Mouse (Mus musculus) telencephalon, adult 2 months (tissue): ENCODE data around the gene Rab11fip4.

Experiments
- DNase-seq: peaks from one replicate; pipeline ENCODE4 v3.0.0-alpha.2; 2011; ENCODE audit warnings: low read depth, low spot score

Rab11fip4 gene

DNA sequence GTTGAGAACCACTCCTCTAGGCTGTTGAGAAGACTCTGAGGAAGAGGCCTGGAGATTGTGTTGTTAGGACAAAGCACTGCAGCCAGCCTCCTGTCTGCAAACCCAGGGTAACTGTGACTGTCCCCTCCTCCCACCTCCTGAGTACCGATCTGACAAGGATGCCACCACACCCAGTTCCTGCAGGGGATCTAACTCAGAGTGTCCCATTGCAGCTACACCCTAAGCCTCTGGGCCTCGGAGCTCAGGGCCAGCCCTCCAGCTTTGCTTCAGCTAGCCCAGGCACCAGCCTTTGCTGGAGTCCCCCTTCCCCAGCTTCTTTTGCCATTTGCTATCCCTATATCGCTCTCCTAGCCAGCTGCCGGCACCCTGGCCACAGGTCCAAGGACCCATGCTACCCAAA lies 22.7 kb downstream of the Rab11fip4 start:
- no peak for DNase-seq

DNA sequence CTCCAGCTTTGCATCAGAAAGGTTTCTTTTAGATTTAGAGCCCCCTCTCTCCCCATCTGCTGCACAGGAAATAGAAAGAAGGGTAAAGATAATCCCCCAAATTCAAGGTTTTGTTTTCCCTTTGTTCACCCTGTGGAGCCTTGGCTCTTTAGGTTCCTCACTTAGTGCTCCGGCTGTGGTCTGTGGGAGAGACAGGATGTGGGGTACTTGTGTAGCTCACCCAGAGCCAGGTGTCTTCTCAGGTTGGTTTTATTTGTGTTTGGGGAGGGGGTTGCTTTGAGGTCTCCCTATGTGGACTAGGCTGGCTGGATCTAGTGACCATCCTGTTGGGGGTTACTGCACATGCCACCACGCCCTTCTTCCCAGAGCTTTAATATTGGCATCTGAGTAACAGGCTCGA lies 23.9 kb downstream of the Rab11fip4 start:
- no peak for DNase-seq

DNA sequence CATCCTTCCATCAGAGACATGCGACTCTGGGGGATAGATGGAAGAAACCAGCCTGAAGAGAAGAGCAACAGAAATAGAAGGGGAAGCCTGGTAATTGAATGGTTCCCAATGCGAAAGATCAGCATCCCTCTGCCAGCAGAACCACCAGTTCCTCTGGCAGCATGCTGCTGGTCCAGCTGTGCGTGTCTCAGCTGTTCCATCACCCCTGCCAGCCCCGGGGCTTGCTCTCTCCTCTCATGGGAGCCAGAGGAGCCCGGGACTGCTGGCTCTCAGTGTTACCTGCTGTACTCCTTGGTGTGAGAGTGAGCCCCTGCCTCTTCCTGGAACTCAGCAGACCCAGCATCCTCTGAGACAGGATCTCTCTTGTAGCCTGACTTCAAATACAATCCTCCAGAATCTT lies 24.9 kb downstream of the Rab11fip4 start:
- no peak for DNase-seq

DNA sequence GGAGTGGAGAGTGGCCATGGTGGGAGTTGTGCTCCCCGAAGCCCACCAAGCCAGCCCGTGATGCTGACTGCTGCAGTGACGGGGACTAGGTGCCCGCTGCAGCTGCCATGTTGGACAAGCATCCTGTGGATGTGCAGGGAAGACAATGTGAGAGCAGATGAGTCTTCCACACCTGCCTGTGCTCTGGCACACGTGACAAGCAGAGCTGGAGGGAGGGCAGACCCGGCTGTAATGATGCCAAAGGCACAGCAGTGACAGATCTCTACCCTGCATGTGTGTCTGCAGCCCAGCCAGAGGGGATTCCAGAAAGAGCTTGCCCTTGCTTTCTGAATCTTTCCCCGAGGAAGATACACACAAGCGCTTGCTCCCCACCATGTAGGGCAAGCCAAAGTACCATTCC lies 27.0 kb downstream of the Rab11fip4 start:
- no peak for DNase-seq

DNA sequence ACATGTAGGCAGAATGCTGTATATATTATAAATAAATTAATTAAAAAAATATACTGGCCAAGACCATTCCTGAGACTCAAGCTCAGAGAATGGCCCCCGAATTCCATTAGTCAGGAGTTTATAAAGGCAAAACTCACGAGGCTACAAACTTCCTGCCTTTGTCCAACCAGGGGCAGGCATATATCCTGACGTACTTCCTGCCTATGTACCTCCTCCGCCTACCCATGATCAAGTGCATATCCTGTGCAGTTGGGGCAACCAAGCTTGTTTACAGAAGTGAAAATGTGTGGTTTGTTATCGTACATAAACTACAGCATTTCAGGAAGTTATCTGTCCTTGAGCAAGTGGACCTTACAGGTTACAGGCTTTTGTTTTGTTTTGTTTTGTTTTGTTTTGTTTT lies 32.0 kb downstream of the Rab11fip4 start:
- no peak for DNase-seq

DNA sequence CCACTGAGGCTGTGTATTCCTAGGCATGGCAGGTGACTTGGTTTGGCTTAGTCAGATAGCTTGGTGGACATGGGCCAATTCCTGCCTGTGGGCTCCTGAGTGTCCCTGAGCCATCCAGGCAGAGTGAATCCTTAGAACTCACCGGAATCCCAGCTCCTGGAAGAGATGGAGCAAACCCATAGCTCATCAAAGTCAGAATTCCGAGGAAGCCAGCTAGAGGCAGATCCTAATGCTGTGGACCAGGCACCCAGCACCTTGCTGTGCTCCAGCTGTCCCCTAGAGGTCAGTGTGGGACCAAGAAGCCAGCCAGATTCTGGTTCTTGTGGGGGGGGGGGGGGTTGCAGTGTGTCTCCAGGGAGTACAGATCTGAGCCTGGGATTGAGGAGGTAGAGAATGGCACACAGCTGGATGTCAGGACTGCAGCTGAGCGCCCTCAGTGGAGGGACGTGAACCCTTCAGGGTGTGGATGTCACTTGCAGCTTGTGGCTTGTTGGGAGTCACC lies 33.8 kb downstream of the Rab11fip4 start:
- DNase-seq, result no peak

DNA sequence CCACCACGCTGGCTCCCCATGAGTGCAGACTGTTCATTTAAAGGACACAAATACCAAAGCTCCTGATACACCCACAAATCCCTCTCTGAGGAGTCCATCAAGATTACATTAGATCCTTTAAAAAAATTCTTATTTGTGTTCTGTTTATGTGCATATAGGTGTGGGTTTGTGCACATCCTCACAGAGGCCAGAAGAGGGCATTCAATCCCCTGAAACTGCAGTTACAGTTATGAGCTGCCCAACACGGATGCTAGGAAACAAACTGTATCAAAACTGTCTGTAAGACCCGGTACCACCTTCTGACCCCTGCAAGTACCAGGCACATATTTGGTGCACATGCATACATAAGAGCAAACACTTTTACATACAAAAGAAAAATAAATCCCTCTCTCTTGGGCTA lies 37.7 kb downstream of the Rab11fip4 start:
- DNase-seq, result no peak

DNA sequence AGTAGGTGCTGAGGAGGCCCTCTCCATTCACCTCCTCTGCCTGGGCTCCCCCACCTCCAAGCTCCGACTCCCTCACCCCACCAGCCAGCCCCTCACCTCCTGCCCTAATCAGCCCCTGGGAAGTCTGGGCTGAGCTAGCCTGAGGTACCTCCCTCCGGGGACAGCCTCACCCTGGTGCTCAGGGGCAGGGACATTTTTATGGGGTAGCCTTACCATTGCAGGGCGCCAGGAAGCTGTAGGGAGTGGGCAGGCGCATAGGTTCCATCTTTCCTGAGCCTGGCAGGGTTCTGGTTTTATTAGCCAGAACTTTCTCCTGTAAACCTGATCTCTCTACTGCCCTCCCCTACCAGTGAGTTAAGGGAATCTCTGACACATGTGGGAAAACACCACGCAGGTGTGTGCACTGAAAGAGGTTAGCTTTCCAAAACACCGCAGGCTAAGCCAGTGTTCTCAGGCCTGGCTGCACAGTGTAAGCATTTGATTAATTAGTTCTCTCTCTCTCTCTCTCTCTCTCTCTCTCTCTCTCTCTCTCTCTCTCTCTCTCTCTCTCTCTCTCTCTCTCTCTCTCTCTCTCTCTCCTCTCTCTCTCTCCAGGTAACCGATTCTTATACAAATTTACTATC lies 38.9 kb downstream of the Rab11fip4 start:
- no peak for DNase-seq

DNA sequence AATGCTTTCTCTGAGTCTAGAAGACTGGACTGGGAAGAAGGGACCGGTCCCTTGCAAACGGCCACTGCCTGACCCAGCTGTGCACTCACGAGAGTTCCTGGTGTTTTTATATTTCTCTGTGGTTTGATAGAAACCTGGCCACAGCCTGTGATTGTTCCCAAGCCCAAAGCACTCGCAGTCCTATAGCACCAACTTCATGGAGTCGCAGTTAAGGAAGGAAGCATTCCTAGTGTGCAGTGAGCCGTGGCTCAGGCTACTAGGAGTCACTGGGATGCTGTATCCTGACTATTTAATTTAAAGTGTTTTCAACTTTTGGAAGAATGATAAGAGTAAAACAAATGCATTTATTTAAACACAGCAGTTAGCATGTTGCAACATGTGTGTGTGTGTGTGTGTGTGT lies 39.5 kb downstream of the Rab11fip4 start:
- DNase-seq, result no peak

DNA sequence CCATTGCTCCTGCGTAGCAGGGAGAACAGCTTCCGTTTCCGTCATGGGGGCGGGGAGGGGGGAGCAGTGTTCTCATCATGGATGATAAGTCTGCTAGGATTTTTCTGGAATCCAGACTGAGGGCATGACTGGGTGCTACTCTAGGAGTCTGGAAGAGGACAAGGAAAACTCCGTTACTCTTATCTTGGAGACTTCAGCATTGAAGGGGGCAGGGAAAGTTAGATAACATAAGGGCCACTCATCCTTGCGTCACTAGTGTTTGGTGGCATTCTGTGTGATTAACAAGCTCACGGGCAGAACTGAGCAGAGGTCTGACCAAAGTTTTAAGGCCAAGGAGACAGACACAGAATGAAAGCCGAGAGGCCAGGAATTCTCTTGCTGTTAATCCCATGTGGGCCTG lies 42.4 kb downstream of the Rab11fip4 start:
- no peak for DNase-seq

DNA sequence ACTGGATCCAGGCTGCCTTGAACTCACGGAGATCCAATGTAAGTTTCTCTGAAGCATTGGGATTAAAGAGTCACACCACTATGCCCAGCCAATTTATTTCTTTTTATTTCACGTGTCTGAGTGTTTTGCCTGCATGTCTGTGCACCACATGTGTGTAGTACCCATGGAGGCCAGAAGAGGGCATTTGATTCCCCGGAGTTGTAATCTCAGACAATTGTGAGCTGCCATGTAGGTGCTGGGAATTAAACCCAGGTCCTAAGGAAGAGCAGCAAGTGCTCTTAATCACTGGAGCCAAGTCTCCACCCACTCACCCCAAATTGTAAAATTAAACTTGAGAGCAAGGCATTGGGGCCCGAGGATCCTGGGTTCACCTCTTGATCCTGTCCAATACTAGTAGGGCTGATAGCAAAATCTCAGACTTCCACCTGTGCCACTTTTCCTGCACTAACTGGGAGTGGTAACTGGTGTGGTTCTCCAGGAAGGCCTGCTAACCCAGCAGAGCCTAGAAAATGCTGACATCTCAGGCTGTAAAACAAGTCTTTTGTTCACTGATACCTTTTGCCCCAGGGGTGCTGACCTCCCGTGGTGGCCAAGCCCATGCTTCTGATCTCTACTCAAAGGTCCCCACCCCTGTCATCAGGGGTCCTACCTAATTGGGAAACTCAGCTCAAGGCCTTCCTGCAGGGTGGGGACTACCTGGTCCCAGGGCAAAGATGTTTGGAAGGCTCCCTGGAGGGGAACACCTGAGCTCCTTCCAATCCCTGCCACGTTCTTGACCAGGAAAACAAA lies 44.8 kb downstream of the Rab11fip4 start:
- DNase-seq, result no peak

DNA sequence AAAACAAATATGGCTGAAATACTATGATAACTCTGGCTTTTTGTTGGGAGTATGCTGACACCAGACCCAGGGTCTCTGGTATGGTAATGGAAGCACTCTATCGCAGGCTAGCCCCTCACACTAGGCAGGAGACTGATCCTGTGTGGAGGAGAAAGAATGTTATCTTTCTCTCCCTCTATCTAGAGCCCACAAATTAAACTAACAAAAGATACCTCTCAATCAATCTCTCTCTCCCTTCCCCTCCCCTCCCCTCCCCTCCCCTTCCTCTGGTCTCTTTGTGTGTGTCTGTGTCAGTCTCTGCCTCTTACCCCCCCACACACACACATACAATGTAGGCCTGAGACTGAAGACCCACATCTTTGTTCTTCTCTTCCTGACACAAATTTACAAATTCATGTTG lies 45.5 kb downstream of the Rab11fip4 start:
- DNase-seq, result no peak

DNA sequence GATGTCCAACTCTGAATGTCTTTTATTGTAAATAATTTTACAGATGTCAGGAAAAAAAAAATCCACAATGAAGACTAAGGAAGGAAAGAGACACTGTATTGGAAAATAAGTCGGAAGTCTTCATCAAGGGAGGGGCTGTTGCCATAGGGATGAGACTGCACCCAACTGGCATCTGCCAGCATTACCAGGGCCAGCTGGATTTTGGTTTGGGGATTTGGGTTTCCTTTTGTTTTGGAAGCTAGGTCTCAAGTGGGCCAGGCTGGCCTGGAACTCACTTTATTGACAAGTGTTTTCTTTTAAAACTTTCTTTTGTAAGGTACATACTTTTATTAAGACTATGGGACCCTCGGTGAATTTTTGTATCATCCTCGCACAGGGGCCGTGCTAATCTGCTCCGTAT lies 47.7 kb downstream of the Rab11fip4 start:
- no peak for DNase-seq

DNA sequence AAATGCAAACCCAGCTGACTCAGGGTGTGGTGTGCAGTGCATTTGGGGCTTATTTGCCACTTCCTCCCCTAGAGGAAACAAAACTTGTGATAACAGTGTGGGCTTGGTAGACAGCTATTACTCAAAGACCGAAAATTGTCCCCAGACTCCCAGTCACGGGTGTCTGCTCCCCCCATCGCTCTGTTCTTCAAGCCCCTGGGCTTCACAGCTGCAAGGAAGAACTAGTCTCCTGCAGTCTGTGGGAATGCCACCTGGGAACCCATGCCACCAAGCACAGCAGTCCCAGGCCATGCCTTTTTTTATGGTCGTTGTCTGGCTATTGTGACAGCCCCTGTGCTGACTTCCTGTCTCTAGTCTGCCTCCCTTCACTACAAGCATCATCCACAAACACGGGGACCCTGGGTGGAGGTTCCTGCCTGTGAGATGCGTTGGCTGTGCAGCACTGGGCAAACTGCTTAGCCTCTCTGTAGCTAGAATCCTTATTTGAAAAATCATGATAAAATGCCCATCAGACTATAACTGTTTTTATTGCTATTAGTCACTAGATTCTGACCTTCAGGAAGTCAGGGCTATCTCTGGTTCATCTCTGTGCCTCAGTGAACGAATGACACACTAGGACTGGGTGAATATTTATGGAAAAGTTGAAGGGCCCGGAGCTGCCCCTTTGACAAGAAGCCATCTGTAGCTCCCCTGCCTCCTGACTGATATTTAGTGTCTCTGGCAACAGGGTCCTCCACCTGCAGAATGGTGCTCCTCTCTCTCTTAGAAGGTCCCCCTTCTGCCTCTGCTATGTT lies 50.1 kb downstream of the Rab11fip4 start:
- DNase-seq, result no peak

DNA sequence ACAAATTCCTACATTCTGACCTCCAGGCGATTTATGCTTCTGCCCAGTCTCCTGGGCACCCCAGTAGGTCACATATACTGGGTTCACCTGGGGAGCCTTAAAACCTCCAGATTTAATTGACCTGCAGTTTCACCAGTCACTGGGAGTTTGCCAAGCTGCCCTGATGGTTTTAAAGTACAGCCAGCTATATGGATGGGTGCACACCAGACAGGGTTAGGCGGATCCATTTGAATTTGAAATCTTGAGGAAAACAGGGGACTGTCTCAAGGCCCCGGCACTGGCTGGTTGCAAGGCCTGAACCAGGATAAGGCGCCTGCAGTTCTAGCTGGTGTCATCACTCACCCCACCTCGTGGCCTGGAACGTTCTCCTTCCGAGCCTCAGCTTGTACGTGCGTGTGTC lies 52.7 kb downstream of the Rab11fip4 start:
- no peak for DNase-seq

DNA sequence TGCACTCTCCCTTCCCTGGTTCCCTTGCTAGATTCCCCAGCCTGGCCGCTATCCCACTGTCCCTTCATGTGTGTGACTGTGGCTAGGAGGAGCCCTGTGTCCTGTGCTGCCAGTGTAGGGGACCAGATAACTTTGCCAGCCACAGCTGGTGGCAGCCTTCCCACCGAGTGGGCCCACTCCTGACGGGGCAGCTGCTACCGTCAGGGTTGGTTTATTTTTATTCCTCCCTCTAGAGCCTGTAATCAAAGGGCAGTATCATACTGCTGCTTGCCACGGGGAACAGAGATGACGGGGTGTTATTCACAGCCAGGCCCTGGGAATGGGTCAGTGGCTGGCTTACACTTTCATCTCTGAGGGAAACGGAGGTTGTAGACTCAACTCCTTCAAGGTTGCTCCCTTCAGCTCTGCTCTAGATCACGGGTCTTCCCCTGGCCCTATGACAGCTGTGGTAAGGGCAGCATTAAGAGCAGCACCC lies 53.7 kb downstream of the Rab11fip4 start:
- no peak for DNase-seq

DNA sequence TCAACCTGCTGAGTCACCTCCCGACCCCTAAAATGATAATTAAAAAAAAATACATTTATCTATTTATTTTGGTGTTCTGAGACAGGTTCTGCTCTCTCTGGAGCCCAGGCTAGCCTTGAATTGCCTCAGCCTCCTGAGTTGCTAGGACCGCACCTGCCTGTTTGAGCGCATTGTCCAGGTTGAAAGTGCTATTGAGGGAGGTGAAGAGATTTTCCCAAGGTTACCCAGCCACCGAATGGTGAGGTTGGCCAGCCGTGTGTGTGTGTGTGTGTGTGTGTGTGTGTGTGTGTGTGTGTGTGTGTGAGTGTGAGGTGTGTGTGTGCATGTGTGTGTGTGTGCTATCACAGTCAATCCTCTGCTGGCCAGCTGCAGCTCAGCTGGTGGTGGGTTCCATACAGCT lies 55.0 kb downstream of the Rab11fip4 start:
- no peak for DNase-seq

DNA sequence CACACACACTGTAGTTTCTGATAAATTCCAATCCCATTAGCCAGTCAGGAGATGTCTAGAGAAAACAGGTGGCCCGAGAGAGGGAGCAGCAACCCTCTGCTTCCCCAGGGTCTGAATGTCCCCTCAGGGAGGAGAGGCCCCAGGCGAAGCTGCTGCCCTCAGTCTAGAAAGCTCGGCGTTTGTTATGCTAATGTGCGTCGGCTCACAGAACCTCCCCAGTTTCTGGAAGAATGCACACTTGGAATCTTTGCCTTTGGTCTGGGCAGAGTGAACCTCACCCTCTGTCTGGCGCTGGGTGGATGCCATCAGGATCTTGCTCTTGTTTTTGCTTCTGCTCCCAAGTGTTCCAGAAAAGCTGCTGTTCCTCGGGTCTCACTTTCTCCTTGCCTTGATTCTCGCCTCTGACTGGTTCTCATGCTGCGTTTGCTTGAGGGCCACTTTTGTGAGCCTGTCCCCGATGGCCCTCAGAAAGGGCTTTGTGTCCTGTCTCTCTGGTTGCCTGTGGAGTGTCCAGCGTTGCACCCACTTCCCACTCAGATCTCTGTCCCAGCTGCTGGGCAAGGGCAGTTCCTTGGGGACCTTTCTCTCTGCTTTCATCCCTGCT lies 55.6 kb downstream of the Rab11fip4 start:
- no peak for DNase-seq

DNA sequence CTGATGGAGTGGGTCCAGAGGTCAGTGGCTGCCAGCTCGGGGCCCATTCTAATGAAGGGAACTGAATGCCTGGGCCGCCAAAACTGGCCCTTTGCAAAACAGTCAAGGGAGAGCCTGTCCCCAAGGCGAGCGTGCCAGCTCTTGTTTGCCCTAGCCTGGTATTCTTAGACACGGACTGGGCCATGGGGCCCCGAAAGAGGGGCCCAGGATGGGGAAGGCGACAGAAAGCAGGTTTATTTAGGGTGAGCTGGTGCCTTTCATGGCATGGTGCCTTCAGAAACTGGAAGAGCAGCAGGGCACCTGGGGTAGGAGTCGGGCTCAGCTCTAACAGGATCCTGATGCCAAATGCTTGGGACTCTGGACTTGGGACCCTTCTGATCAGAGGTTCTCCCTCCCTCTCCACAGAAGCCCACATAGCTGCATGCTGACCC lies 56.1 kb downstream of the Rab11fip4 start:
- no peak for DNase-seq

DNA sequence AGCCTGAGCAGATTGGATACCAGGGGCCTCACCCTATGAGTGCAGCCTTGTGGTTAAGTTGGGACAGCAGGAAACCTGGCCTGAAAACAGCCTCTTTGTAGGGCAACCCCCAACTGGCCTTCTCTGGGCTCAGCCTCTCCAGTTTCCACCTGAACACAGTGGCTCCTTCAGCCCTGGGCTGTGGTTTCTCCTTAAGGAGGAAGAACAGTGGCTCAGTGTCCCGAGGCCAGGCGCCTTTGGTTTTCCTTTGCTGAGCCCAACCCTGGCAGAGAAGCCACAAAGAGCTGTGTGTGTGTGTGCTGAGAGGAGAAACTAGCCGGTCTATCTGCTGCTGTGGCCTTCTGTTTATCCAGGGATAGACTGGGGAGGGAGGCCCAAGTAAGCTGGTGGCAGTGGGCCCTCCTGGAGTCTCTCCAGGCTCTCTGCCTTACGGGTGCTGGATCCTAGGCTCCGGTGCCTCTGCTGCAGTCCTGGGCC lies 59.4 kb downstream of the Rab11fip4 start:
- no peak for DNase-seq

DNA sequence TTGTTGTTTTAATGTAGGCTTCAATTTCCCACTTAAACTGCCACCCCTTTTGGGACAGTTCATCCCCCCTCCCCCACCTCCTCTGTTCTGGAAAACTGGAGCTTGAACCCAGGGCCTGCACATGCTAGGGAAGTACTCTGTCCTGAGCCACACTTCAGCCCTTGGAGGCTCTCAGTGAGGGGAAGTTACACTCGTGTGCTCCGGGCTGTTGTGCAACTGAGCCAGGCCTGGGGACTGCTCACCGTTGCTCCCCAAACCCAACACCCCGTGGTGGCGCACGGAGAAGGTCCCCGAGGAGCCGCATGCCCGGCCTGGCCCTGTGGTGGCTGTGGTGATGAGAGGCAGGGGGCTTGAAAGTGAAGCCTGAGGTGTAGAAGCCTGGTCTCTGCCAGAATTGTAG lies 61.2 kb downstream of the Rab11fip4 start:
- DNase-seq, result no peak
